Mouse (Mus musculus) spleen, adult 2 months (tissue): ENCODE measurements around the gene Mdfi.

Experiments
- CTCF ChIP-seq: fragments of 200-500 bp; IDR thresholded peaks from 2 replicates; pipeline ENCODE4 v1.5.1; 2011; ENCODE audit warnings: mild to moderate bottlenecking, inconsistent platforms; ENCODE audit not compliant: insufficient read depth, insufficient read length, insufficient replicate concordance; ENCODE audit errors: extremely low read depth
- POLR2A ChIP-seq: fragments of 200-500 bp; IDR thresholded peaks from 2 replicates; pipeline ENCODE4 v1.6.1; 2011; ENCODE audit warnings: low read depth, low read length, inconsistent platforms

DNA sequence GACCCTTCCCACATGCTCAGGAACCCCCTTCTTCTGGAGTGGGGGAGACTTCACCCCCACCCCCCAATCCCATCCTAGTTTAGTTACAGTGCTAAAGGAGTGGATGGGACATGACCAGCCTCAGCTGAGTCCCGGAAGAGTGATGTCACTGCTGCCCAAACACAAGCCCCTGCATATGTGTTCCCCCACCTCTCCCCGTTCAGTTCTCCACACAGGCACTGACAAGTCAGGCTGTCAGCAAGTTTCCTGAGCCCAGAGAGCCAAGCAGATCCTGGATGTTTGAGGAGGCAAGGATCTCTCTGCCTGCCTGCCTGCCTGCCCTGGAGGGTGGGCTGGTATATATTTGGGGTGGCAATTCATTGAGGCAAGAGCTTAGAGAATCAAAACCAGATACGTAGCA lies 44.7 kb upstream of the Mdfi start:
- TF ChIP-seq POLR2A (no peak), CTCF (no peak)
